Mouse (Mus musculus) hindbrain, embryonic 10.5 days (tissue): ENCODE results near the gene Slx. TPM values are rescaled to one million over a fixed set of nuclear protein-coding genes. Genes with fewer than 3 reads are reported as not detected.
"Not testable (repeated sequence)": the region's sequence is repeated elsewhere in the genome, so short reads cannot be mapped to it uniquely, and the experiment has no call there.

Experiments used
- DNase-seq: peaks from one replicate; pipeline ENCODE4 v3.0.0-alpha.2; 2017; ENCODE audit warnings: low spot score
- H3K27ac ChIP-seq: fragments of 300-500 bp; sonication (generic); 2 replicates; pipeline ENCODE4 v1.5.1; 2016; ENCODE audit warnings: mild to moderate bottlenecking, moderate library complexity
- H3K27me3 ChIP-seq: fragments of 300-500 bp; sonication (generic); 2 replicates; pipeline ENCODE4 v1.6.1; 2016; ENCODE audit warnings: mild to moderate bottlenecking; ENCODE audit not compliant: poor library complexity, insufficient read depth, severe bottlenecking
- H3K36me3 ChIP-seq: fragments of 300-500 bp; sonication (generic); 2 replicates; pipeline ENCODE4 v1.6.1; 2016; ENCODE audit warnings: mild to moderate bottlenecking, moderate library complexity
- H3K4me1 ChIP-seq: fragments of 300-500 bp; sonication (generic); replicated peaks from 2 replicates; pipeline ENCODE4 v1.6.1; 2016; ENCODE audit warnings: mild to moderate bottlenecking
- H3K4me3 ChIP-seq: fragments of 300-500 bp; sonication (generic); 2 replicates; pipeline ENCODE4 v1.5.1; 2016; ENCODE audit warnings: mild to moderate bottlenecking, moderate library complexity
- H3K9me3 ChIP-seq: fragments of 300-500 bp; sonication (generic); 2 replicates; pipeline ENCODE4 v1.6.1; 2016; ENCODE audit warnings: mild to moderate bottlenecking, moderate library complexity
- WGBS: fragments of 180-500 bp; shearing (Covaris S2); methylation state at CpG from one replicate; pipeline ENCODE4 v1.1.7; 2016; 5-methylcytosine and 5-hydroxymethylcytosine counted together
- polyA plus RNA-seq: library from polyadenylated mRNA; unstranded; fragments of >200 nt; fragmentation: Nextera tagmentation; extraction: Ambion mirVana; gene quantifications from 2 replicates; pipeline ENCODE4 v1.2.1, GENCODE M21; 2016

Slx gene
- not detected in 2 replicates for polyA plus RNA-seq

GRCm38 (mm10) chrX:26545465-26545864 is at the start of gene Slx:
TSS of gene Slx (minus strand) at chrX:26545565.
- DNase-seq, H3K27ac ChIP-seq, H3K27me3 ChIP-seq, H3K4me3 ChIP-seq, H3K9me3 ChIP-seq, H3K36me3 ChIP-seq, H3K4me1 ChIP-seq: not testable (repeated sequence)
- WGBS, result 75% methylated on average over 3 of the region's 3 CpGs

Other genes starting within 250 kb of the Slx start
- not detected in 2 replicates for gene Gm2030, start 235.5 kb downstream of the Slx start, polyA plus RNA-seq
- gene Gm14525, start 157.1 kb upstream of the Slx start, polyA plus RNA-seq, result not detected in 2 replicates